Mouse (Mus musculus) heart, postnatal 0 days (tissue): ENCODE results near the gene Map4. TPM values are rescaled to one million over a fixed set of nuclear protein-coding genes. Genes with fewer than 3 reads are reported as not detected.

Source experiments
- ATAC-seq: fragments of 200-750 bp; cut with Nextera tagmentation; 2 replicates; pipeline ENCODE4 v1.8.0; 2017; ENCODE audit warnings: low read depth, moderate number of reproducible peaks, moderate library complexity; ENCODE audit not compliant: insufficient read depth
- DNase-seq: peaks from one replicate; pipeline ENCODE4 v3.0.0-alpha.2; 2016; ENCODE audit warnings: low spot score
- H3K27ac ChIP-seq: fragments of 300-500 bp; sonication (generic); 2 replicates; pipeline ENCODE4 v1.5.1; 2014; ENCODE audit warnings: low read depth, mild to moderate bottlenecking
- H3K27me3 ChIP-seq: fragments of 300-500 bp; sonication (generic); 2 replicates; pipeline ENCODE4 v1.6.1; 2014; ENCODE audit warnings: low read length, mixed read lengths; ENCODE audit not compliant: control insufficient read depth, insufficient read depth
- H3K36me3 ChIP-seq: fragments of 300-500 bp; sonication (generic); replicated peaks from 2 replicates; pipeline ENCODE4 v1.6.1; 2014; ENCODE audit warnings: low read length, mixed read lengths; ENCODE audit not compliant: control insufficient read depth, insufficient read depth
- H3K4me1 ChIP-seq: fragments of 300-500 bp; sonication (generic); 2 replicates; pipeline ENCODE4 v1.6.1; 2014; ENCODE audit warnings: antibody characterized with exemption; ENCODE audit not compliant: control insufficient read depth, insufficient read depth
- H3K4me2 ChIP-seq: fragments of 300-500 bp; sonication (generic); 2 replicates; pipeline ENCODE4 v1.6.1; 2014; ENCODE audit warnings: low read depth, mild to moderate bottlenecking, low read length, moderate library complexity
- H3K4me3 ChIP-seq: fragments of 300-500 bp; sonication (generic); 2 replicates; pipeline ENCODE4 v1.5.1; 2014; ENCODE audit warnings: low read depth, low read length
- H3K9ac ChIP-seq: fragments of 300-500 bp; sonication (generic); replicated peaks from 2 replicates; pipeline ENCODE4 v1.6.1; 2014; ENCODE audit warnings: low read depth, low read length, mixed read lengths
- H3K9me3 ChIP-seq: fragments of 300-500 bp; sonication (generic); replicated peaks from 2 replicates; pipeline ENCODE4 v1.6.1; 2016; ENCODE audit warnings: low read length; ENCODE audit not compliant: control insufficient read depth
- CTCF ChIP-seq: IDR thresholded peaks from 2 replicates; pipeline ENCODE4 v1.5.1; 2016; ENCODE audit warnings: antibody characterized with exemption, control low read depth, low read depth
- EP300 ChIP-seq: IDR thresholded peaks from 2 replicates; pipeline ENCODE4 v1.6.1; 2016; ENCODE audit warnings: antibody characterized with exemption, low read depth
- WGBS: fragments of 180-500 bp; shearing (Covaris S2); extraction: QIAGEN DNeasy Blood & Tissue Kit; methylation state at CpG from one replicate; pipeline ENCODE4 v1.1.7; 2014; 5-methylcytosine and 5-hydroxymethylcytosine counted together
- polyA plus RNA-seq: library from polyadenylated mRNA; unstranded; fragments of >200 nt; fragmentation: Nextera tagmentation; extraction: Ambion mirVana; gene quantifications from 2 replicates; pipeline ENCODE4 v1.2.1, GENCODE M21; 2015
- total RNA-seq: library from RNA; depleted of rRNA; stranded (reverse); fragments of >200 nt; gene quantifications from 2 replicates; pipeline ENCODE4 v1.2.3, GENCODE M21; 2014; ENCODE audit warnings: low replicate concordance

Gene Map4
- total and polyA plus RNA-seq, 2 experiments from 2014 or later = 54.2 to 145 TPM

DNA sequence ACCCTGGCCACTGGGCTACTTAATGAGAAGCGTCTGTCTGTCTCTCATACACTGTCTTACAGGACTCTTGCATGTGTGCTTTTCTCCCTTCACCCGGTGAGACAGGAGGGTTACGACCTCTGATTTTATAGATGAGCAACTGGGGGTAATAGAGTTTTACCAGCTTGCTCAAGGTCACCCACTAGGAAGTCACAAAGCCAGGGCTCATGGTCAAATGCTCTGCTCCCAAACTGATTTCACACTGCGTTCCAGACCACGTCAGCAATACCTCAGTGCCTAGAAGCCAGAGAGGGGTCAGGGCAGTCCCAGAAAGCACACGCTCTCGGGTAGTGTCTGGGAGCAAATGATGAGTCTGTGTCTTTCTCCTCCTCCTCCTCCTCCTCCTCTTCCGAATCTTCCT is 22.2 kb upstream of the Map4 start:
- Histone ChIP-seq H3K36me3 (no peaks in the 10 kb centered on the region), H3K4me2 (no peak overlapping the region), H3K27me3 (no peaks in the 10 kb centered on the region), H3K4me1 (no peaks in the 10 kb centered on the region), H3K4me3 (no peak overlapping the region), H3K9me3 (no peaks in the 10 kb centered on the region), H3K9ac (no peak overlapping the region), H3K27ac (no peak overlapping the region)
- WGBS = 82% methylated on average over 8 of the region's 8 CpGs
- no peak for ATAC-seq
- no peak for DNase-seq
- TF ChIP-seq CTCF = no peak
- no peak for TF ChIP-seq EP300

DNA sequence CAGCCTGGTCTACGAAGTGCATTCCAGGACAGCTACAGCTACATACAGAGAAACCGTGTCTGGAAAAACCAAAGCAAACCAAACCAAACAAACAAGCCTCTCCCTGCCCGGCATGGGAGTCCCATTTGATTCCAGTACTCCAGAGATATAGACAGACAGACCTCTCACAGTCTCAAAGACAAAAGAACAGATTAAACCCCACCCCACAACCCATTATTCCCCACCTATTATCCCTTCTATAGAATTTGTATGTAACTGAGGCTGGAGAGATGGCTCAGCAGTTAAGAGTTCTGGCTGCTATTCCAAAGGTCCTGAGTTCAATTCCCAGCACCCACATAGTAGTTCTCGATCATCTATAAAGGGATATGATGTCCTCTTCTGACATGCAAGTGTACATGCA is 21.3 kb upstream of the Map4 start:
- Histone ChIP-seq H3K9me3 (no peaks in the 10 kb centered on the region), H3K4me2 (no peak overlapping the region), H3K27me3 (no peaks in the 10 kb centered on the region), H3K36me3 (no peaks in the 10 kb centered on the region), H3K4me3 (no peak overlapping the region), H3K27ac (no peak overlapping the region), H3K9ac (no peak overlapping the region), H3K4me1 (no peaks in the 10 kb centered on the region)
- ATAC-seq = no peak
- no peak for DNase-seq
- TF ChIP-seq EP300 (no peak), CTCF (no peak)
- 94% methylated on average over 4 of the region's 4 CpGs for WGBS

DNA sequence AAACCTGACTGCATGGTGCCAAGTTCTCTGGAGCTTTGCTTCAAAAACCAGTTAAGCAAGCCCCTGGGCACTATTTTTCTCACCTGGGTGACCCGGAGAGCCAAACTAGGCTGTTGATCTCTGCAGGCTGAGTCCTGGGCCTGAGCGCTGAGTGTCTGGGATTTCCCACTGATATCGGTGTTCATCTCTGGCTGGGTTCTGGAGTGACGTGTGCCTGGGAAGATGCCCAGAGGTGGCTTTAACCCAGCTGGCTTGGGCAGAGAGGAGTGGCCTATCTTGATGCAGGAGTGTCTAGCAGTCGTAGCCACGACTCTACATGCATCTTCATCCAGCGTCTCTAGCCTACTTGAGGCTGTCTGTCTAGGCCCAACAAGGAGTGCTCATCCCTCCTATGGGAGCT is 19.5 kb upstream of the Map4 start:
- H3K9me3 ChIP-seq = no peaks in the 10 kb centered on the region
- H3K36me3 ChIP-seq = no peaks in the 10 kb centered on the region
- no peak overlapping the region for H3K27ac ChIP-seq
- no peak overlapping the region for H3K4me3 ChIP-seq
- DNase-seq (no peak), ATAC-seq (no peak)
- H3K4me2 ChIP-seq = no peak overlapping the region
- 63% methylated on average over 7 of the region's 7 CpGs for WGBS
- no peaks in the 10 kb centered on the region for H3K27me3 ChIP-seq
- H3K4me1 ChIP-seq = no peaks in the 10 kb centered on the region
- TF ChIP-seq EP300 (no peak), CTCF (no peak)
- no peak overlapping the region for H3K9ac ChIP-seq

DNA sequence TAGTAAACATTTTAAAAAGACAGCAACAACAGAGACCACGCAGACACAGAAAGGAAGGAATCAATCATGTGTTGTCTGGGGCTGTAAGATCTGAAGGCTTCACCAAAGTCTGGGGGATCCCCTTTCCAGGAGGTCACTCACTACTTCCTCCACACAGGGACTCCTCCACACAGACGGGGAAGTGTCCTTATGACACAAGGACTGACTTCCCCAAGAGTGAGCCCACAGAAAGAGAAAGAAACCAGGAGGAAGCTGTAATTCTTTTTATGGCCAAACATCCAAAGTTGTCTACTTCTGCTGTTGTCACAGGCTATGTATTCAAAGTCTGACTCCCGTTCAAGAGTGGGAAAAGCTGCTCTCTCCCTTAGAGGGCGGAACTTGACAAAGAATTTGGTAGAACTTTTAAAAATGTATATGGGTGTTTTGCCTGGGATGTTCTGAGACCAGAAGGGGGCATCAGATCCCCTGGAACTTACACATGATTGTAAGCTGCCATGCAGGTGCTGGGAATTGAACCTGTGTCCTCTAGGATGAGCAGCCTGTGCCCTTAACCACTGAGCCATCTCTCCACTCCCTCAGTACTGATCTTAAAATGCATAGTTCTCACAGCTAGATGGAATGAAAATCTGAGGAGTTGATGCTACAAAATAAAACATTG is 16.9 kb upstream of the Map4 start:
- ATAC-seq (no peak), DNase-seq (no peak)
- H3K4me3 ChIP-seq = no peak overlapping the region
- no peak overlapping the region for H3K4me2 ChIP-seq
- no peak overlapping the region for H3K27ac ChIP-seq
- no peaks in the 10 kb centered on the region for H3K36me3 ChIP-seq
- H3K9me3 ChIP-seq = no peaks in the 10 kb centered on the region
- 63% methylated on average over 4 of the region's 4 CpGs for WGBS
- H3K9ac ChIP-seq = no peak overlapping the region
- no peaks in the 10 kb centered on the region for H3K27me3 ChIP-seq
- no peaks in the 10 kb centered on the region for H3K4me1 ChIP-seq
- no peak for TF ChIP-seq CTCF
- TF ChIP-seq EP300 = no peak

DNA sequence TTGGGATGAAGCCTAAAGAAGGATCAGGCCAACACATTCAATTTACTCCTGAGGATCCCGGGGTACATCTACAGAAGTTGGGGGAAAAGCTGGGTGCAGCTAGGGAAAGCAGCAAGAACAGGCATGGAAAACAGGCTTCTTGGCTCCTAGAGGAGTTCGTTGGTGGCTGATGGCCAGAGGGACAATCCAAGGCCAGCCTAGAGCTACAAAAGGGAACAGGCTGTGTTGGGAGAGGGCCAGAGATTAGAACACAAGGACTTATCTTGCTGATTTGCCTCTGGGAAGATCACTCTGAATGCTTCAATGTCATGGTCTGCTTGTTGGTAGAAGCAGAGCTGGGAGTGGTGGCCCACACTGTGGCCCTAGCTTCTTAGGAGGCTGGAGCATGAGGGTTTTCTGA is 13.3 kb upstream of the Map4 start:
- DNase-seq = no peak
- ATAC-seq = no peak
- Histone ChIP-seq H3K4me1 (no peaks in the 10 kb centered on the region), H3K4me3 (no peak overlapping the region), H3K27me3 (no peaks in the 10 kb centered on the region), H3K9ac (no peak overlapping the region), H3K9me3 (no peaks in the 10 kb centered on the region), H3K4me2 (no peak overlapping the region), H3K36me3 (no peaks in the 10 kb centered on the region), H3K27ac (no peak overlapping the region)
- TF ChIP-seq CTCF = no peak
- TF ChIP-seq EP300 = no peak
- 67% methylated on average over 2 of the region's 2 CpGs for WGBS

DNA sequence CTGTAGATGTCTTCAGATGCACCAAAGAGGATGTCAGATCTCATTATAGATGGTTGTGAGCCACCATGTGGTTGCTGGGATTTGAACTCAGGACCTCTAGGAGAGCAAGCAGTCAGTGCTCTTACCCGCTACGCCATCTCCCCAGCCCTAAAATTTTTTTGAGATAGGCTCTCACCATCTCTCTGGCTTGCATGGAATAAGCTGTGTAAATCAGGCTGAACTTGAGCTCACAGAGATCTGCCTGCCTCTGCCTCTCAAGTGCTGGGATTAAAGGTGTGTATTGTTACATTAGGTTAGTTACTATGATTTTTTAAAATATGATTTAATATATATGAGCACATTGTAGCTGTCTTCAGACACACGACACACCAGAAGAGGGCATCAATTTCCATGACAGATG is 2.1 kb upstream of the Map4 start:
- H3K27me3 ChIP-seq = no peaks in the 10 kb centered on the region
- DNase-seq (no peak), ATAC-seq (no peak)
- H3K27ac ChIP-seq = no peak overlapping the region
- no peaks in the 10 kb centered on the region for H3K9me3 ChIP-seq
- H3K36me3 ChIP-seq = no peaks in the 10 kb centered on the region
- no peak overlapping the region for H3K4me2 ChIP-seq
- WGBS = 95% methylated on average over 3 of the region's 3 CpGs
- TF ChIP-seq CTCF = no peak
- peaks cover 5% of the 10 kb centered on the region; the same call in 1 of the 2 replicates for H3K4me1 ChIP-seq
- H3K9ac ChIP-seq = no peak overlapping the region
- no peak overlapping the region for H3K4me3 ChIP-seq
